Mouse (Mus musculus) CH12.LX (cell line): ENCODE results near the gene Tob1. TPM values are rescaled to one million over a fixed set of nuclear protein-coding genes. Genes with fewer than 3 reads are reported as not detected.

ENCODE experiments used
- DNase-seq: peaks from one replicate; pipeline ENCODE4 v3.0.0-alpha.2; 2013; ENCODE audit errors: extremely low read depth
- H3K27ac ChIP-seq: 2 replicates; pipeline ENCODE4 v1.5.1; 2012; ENCODE audit warnings: low read depth, mild to moderate bottlenecking, control low read depth, moderate library complexity; ENCODE audit not compliant: insufficient read depth
- H3K27me3 ChIP-seq: replicated peaks from 2 replicates; pipeline ENCODE3; 2012; ENCODE audit warnings: inconsistent platforms
- H3K36me3 ChIP-seq, 2 experiments: replicated peaks in 1 of 2; 2 replicates each; pipeline versions ENCODE3 to v1.6.1; 2012; ENCODE audit warnings: inconsistent platforms in 1 of 2, low read length in 1 of 2, mild to moderate bottlenecking in 1 of 2, mixed read lengths in 1 of 2, moderate library complexity in 1 of 2; ENCODE audit not compliant: control insufficient read depth in 1 of 2, insufficient read depth in 1 of 2
- H3K4me1 ChIP-seq, 2 experiments: 2 replicates each; pipeline ENCODE4 v1.6.1; 2012; ENCODE audit warnings: inconsistent platforms in 1 of 2, moderate library complexity in 1 of 2; ENCODE audit not compliant: insufficient read depth in 2 of 2, control insufficient read depth in 1 of 2
- H3K4me2 ChIP-seq: 2 replicates; pipeline ENCODE4 v1.6.1; 2012; ENCODE audit warnings: low read depth, mild to moderate bottlenecking, control low read depth; ENCODE audit not compliant: poor library complexity, insufficient read depth, severe bottlenecking
- H3K4me3 ChIP-seq, 3 experiments: fragments of 150-350 bp in 1 of 3; sonication (generic) in 1 of 3; replicated peaks in 1 of 3; 2 replicates each; pipeline versions ENCODE3 to v1.5.1; 2011 to 2012; ENCODE audit warnings: low read depth in 2 of 3, low read length in 2 of 3, mild to moderate bottlenecking in 2 of 3, moderate library complexity in 2 of 3, control low read depth in 1 of 3, improper control_type of control experiment in 1 of 3, inconsistent platforms in 1 of 3, mixed read lengths in 1 of 3; ENCODE audit not compliant: poor library complexity in 1 of 3
- H3K79me2 ChIP-seq: replicated peaks from 2 replicates; pipeline ENCODE4 v1.6.1; 2012; ENCODE audit warnings: mild to moderate bottlenecking, moderate library complexity; ENCODE audit not compliant: control insufficient read depth, poor library complexity, insufficient read depth, severe bottlenecking; ENCODE audit errors: extremely low read depth
- H3K9ac ChIP-seq: 2 replicates; pipeline ENCODE4 v1.6.1; 2012; ENCODE audit warnings: low read depth, mild to moderate bottlenecking, control low read depth, moderate library complexity; ENCODE audit not compliant: insufficient read depth
- H3K9me3 ChIP-seq: replicated peaks from 2 replicates; pipeline ENCODE3; 2012; ENCODE audit warnings: low read length, inconsistent platforms, mixed read lengths
- CTCF ChIP-seq, 2 experiments: IDR thresholded peaks in 1 of 2; conservative IDR thresholded peaks in 1 of 2; 2 replicates each; pipeline ENCODE4 v1.5.1; 2011 to 2012; ENCODE audit warnings: low read depth in 2 of 2, low read length in 2 of 2, improper control_type of control experiment in 1 of 2, inconsistent platforms in 1 of 2, mild to moderate bottlenecking in 1 of 2, moderate library complexity in 1 of 2
- E2F4 ChIP-seq: IDR thresholded peaks from 2 replicates; pipeline ENCODE4 v1.6.1; 2011; ENCODE audit warnings: low read depth, low read length, improper control_type of control experiment; ENCODE audit not compliant: insufficient replicate concordance
- ETS1 ChIP-seq: conservative IDR thresholded peaks from 2 replicates; pipeline ENCODE4 v1.6.1; 2012; ENCODE audit warnings: low read depth, mild to moderate bottlenecking, inconsistent platforms, low read length, improper control_type of control experiment, moderate library complexity
- GABPA ChIP-seq: IDR thresholded peaks from 2 replicates; pipeline ENCODE4 v1.6.1; 2012; ENCODE audit warnings: low read depth, low read length, improper control_type of control experiment, inconsistent platforms; ENCODE audit not compliant: insufficient replicate concordance
- HCFC1 ChIP-seq: IDR thresholded peaks from 2 replicates; pipeline ENCODE4 v1.6.1; 2012; ENCODE audit warnings: low read depth, mild to moderate bottlenecking, inconsistent platforms, low read length, improper control_type of control experiment
- IRF4 ChIP-seq: IDR thresholded peaks from 2 replicates; pipeline ENCODE4 v1.6.1; 2014; ENCODE audit warnings: low read depth, mild to moderate bottlenecking, inconsistent platforms, low read length, improper control_type of control experiment
- JUN ChIP-seq: IDR thresholded peaks from 2 replicates; pipeline ENCODE4 v1.6.1; 2011; ENCODE audit warnings: low read depth, mild to moderate bottlenecking, low read length, improper control_type of control experiment, moderate library complexity; ENCODE audit not compliant: insufficient read depth
- MEF2A ChIP-seq: IDR thresholded peaks from 2 replicates; pipeline ENCODE4 v1.6.1; 2014; ENCODE audit warnings: low read depth, mild to moderate bottlenecking, inconsistent platforms, low read length, improper control_type of control experiment, borderline replicate concordance
- MXI1 ChIP-seq: IDR thresholded peaks from 2 replicates; pipeline ENCODE4 v1.6.1; 2011; ENCODE audit warnings: mild to moderate bottlenecking, low read depth, low read length, improper control_type of control experiment
- MYC ChIP-seq: IDR thresholded peaks from 2 replicates; pipeline ENCODE4 v1.6.1; 2011; ENCODE audit warnings: low read depth, mild to moderate bottlenecking, improper control_type of control experiment, low read length
- PAX5 ChIP-seq: IDR thresholded peaks from 2 replicates; pipeline ENCODE4 v1.6.1; 2012; ENCODE audit warnings: low read length, inconsistent platforms, mixed read lengths
- POLR2A ChIP-seq: IDR thresholded peaks from 2 replicates; pipeline ENCODE4 v1.6.1; 2011; ENCODE audit warnings: low read depth, mild to moderate bottlenecking, improper control_type of control experiment, low read length
- RAD21 ChIP-seq: IDR thresholded peaks from 2 replicates; pipeline ENCODE4 v1.6.1; 2011; ENCODE audit warnings: low read depth, mild to moderate bottlenecking, low read length, improper control_type of control experiment, moderate library complexity
- SIN3A ChIP-seq: IDR thresholded peaks from 2 replicates; pipeline ENCODE4 v1.6.1; 2012; ENCODE audit warnings: low read length, improper control_type of control experiment, inconsistent platforms
- SMC3 ChIP-seq: IDR thresholded peaks from 2 replicates; pipeline ENCODE4 v1.6.1; 2011; ENCODE audit warnings: low read depth, low read length, improper control_type of control experiment
- TBP ChIP-seq: conservative IDR thresholded peaks from 2 replicates; pipeline ENCODE4 v1.6.1; 2011; ENCODE audit warnings: low read depth, low read length, improper control_type of control experiment
- USF1 ChIP-seq: IDR thresholded peaks from 2 replicates; pipeline ENCODE4 v1.6.1; 2014; ENCODE audit warnings: low read depth, mild to moderate bottlenecking, inconsistent platforms, low read length, improper control_type of control experiment
- ZC3H11A ChIP-seq: IDR thresholded peaks from 2 replicates; pipeline ENCODE4 v1.6.1; 2012; ENCODE audit warnings: low read depth, mild to moderate bottlenecking, inconsistent platforms, low read length, improper control_type of control experiment
- ZKSCAN1 ChIP-seq: IDR thresholded peaks from 2 replicates; pipeline ENCODE4 v1.6.1; 2012; ENCODE audit warnings: low read depth, inconsistent platforms, low read length, improper control_type of control experiment, borderline replicate concordance
- ZMIZ1 ChIP-seq: IDR thresholded peaks from 2 replicates; pipeline ENCODE4 v1.6.1; 2012; ENCODE audit warnings: low read depth, mild to moderate bottlenecking, inconsistent platforms, low read length, improper control_type of control experiment
- ZNF384 ChIP-seq: IDR thresholded peaks from 2 replicates; pipeline ENCODE4 v1.6.1; 2012; ENCODE audit warnings: low read depth, low read length, improper control_type of control experiment, inconsistent platforms
- dilution Hi-C: fragments of 300-500 bp; cut with MboI; formaldehyde crosslinking; loops from 2 replicates; pipeline ENCODE4 v1.14.3; 2020; ENCODE audit warnings: low sequenced_read_pairs; ENCODE audit not compliant: extremely low pct_unique_long_range_greater_than_20kb, extremely low pct_ligation_motif_present
- in situ Hi-C: fragments of 300-500 bp; cut with MboI; formaldehyde crosslinking; loops from 3 replicates; pipeline ENCODE4 v1.14.3; 2019; ENCODE audit warnings: low sequenced_read_pairs, low pct_ligation_motif_present, low pct_unique_long_range_greater_than_20kb, mixed read lengths
- polyA plus RNA-seq: library from polyadenylated mRNA; unstranded; fragments of >175 nt; gene quantifications from 2 replicates; pipeline ENCODE4 v1.2.1, GENCODE M21; 2012; ENCODE audit warnings: low read depth; ENCODE audit not compliant: insufficient read length
- total RNA-seq, 2 experiments: library from RNA; depleted of rRNA; stranded (reverse); fragments of 300-350 nt in 1 of 2; fragments of >200 nt in 1 of 2; gene quantifications; 2 replicates each; pipeline ENCODE4 v1.2.3; 2012 to 2014

Tob1 gene
- total and polyA plus RNA-seq, 3 experiments = 9.0 to 14.3 (median 10.6) TPM

GRCm38 (mm10) chr11:94172186-94172585 is 39.1 kb upstream of the Tob1 start:
- H3K4me1 ChIP-seq = peaks cover 8 to 13% of the 10 kb centered on the region in 2 experiments; a peak in 3 of 4 replicates
- dilution Hi-C loops (no loop called here), in situ Hi-C loops (no loop called here)
- no peak for TF ChIP-seq POLR2A
- TF ChIP-seq ZC3H11A = no peak
- TF ChIP-seq TBP = no peak
- TF ChIP-seq CTCF (conservative IDR thresholded peaks at IDR 0.05 in 1 of 2, IDR thresholded peaks at IDR 0.05 in 1 of 2; ENCODE audit: low read depth in 2 of 2, low read length in 2 of 2) = no peak
- no peak for TF ChIP-seq ZMIZ1
- no peak for TF ChIP-seq USF1
- no peak for TF ChIP-seq SIN3A
- no peak for TF ChIP-seq ETS1
- no peak for TF ChIP-seq MEF2A
- TF ChIP-seq JUN = no peak
- TF ChIP-seq RAD21 = no peak
- no peak for TF ChIP-seq MXI1
- TF ChIP-seq MYC = no peak
- no peak for TF ChIP-seq IRF4
- H3K27ac ChIP-seq = no peak overlapping the region
- H3K4me3 ChIP-seq = no peak overlapping the region
- no peaks in the 10 kb centered on the region for H3K79me2 ChIP-seq
- H3K9me3 ChIP-seq = peaks cover 12% of the 10 kb centered on the region
- H3K27me3 ChIP-seq = peaks cover 16% of the 10 kb centered on the region
- H3K4me2 ChIP-seq = no peak overlapping the region
- DNase-seq = no peak
- no peaks in the 10 kb centered on the region for H3K36me3 ChIP-seq
- H3K9ac ChIP-seq = no peak overlapping the region

GRCm38 (mm10) chr11:94173726-94174146 is 37.5 kb upstream of the Tob1 start:
- Histone ChIP-seq H3K27ac (no peak overlapping the region), H3K4me3 (no peak overlapping the region)

More at GRCm38 (mm10) chr11:94173726-94174146, 37.5 kb upstream of the Tob1 start:
- no peaks in the 10 kb centered on the region for H3K36me3 ChIP-seq
- TF ChIP-seq ZNF384 = no peak
- no peak for TF ChIP-seq ETS1
- no peak for TF ChIP-seq RAD21
- no peak for TF ChIP-seq POLR2A
- no peak for TF ChIP-seq IRF4
- TF ChIP-seq TBP = no peak
- TF ChIP-seq HCFC1 = no peak
- TF ChIP-seq E2F4 = no peak
- no peak for TF ChIP-seq GABPA
- TF ChIP-seq ZKSCAN1 = no peak
- TF ChIP-seq MEF2A = no peak
- no peak for TF ChIP-seq SMC3
- no peak for TF ChIP-seq PAX5
- no peak for TF ChIP-seq ZC3H11A
- peaks cover 16% of the 10 kb centered on the region for H3K27me3 ChIP-seq
- no peaks in the 10 kb centered on the region for H3K79me2 ChIP-seq
- in situ Hi-C loops = no loop called here
- no peak overlapping the region for H3K4me2 ChIP-seq
- H3K4me1 ChIP-seq = peaks cover 5 to 6% of the 10 kb centered on the region in 2 experiments; a peak in 2 of 4 replicates
- DNase-seq = no peak
- dilution Hi-C loops = no loop called here
- H3K9me3 ChIP-seq = peaks cover 12% of the 10 kb centered on the region
- H3K9ac ChIP-seq = no peak overlapping the region
